Mouse (Mus musculus) c-Kit-positive CD71-negative TER-119-negative erythroid progenitor cells, embryonic 14.5 days (primary cell): Measurements from ENCODE around the gene Fam78a.

Experiments used
- DNase-seq: peaks from one replicate; pipeline ENCODE4 v3.0.0-alpha.2; 2013; ENCODE audit warnings: low read depth

Gene Fam78a

GRCm38 (mm10) chr2:32102944-32103343 lies 18.3 kb upstream of the Fam78a start:
- no peak for DNase-seq

GRCm38 (mm10) chr2:32096122-32096420 lies 11.4 kb upstream of the Fam78a start:
- DNase-seq: no peak

- DNase-seq: no peak
These were observed 10.9 kb upstream of the Fam78a start, which contains the start of gene Plpp7 for GRCm38 (mm10) chr2:32095351-32096121. Plpp7 (plus strand) TSS chr2:32095528.

GRCm38 (mm10) chr2:32094001-32094707 lies 9.5 kb upstream of the Fam78a start:
- DNase-seq: no peak

GRCm38 (mm10) chr2:32091956-32092355 lies 7.3 kb upstream of the Fam78a start:
- no peak for DNase-seq

- DNase-seq: no peak
These were observed 5.5 kb upstream of the Fam78a start for GRCm38 (mm10) chr2:32090145-32090544.

GRCm38 (mm10) chr2:32089606-32090005 lies 4.9 kb upstream of the Fam78a start:
- no peak for DNase-seq

- DNase-seq: no peak
These were observed 3.8 kb upstream of the Fam78a start for GRCm38 (mm10) chr2:32088372-32088981.

- DNase-seq: no peak
These were observed 2.9 kb upstream of the Fam78a start for GRCm38 (mm10) chr2:32087606-32088005.

- DNase-seq: no peak
These were observed 574 bp upstream of the Fam78a start for GRCm38 (mm10) chr2:32085231-32085630.

- DNase-seq: no peak
These were observed 179 bp upstream of the Fam78a start for GRCm38 (mm10) chr2:32084872-32085199.

- no peak for DNase-seq
These were observed 1.3 kb downstream of the Fam78a start for GRCm38 (mm10) chr2:32083159-32084011.

- no peak for DNase-seq
These were observed 2.4 kb downstream of the Fam78a start for GRCm38 (mm10) chr2:32082229-32082628.

- no peak for DNase-seq
These were observed 3.2 kb downstream of the Fam78a start for GRCm38 (mm10) chr2:32081296-32081929.

GRCm38 (mm10) chr2:32080681-32081080 lies 4.0 kb downstream of the Fam78a start:
- DNase-seq: no peak

- DNase-seq: no peak
These were observed 5.4 kb downstream of the Fam78a start for GRCm38 (mm10) chr2:32079191-32079725.

GRCm38 (mm10) chr2:32078522-32078921 lies 6.1 kb downstream of the Fam78a start:
- no peak for DNase-seq

- DNase-seq: no peak
These were observed 6.9 kb downstream of the Fam78a start for GRCm38 (mm10) chr2:32077744-32078143.

- DNase-seq: no peak
These were observed 9.3 kb downstream of the Fam78a start for GRCm38 (mm10) chr2:32075368-32075767.

GRCm38 (mm10) chr2:32074404-32074803 lies 10.3 kb downstream of the Fam78a start:
- DNase-seq: no peak

- no peak for DNase-seq
These were observed 13.9 kb downstream of the Fam78a start for GRCm38 (mm10) chr2:32070747-32071146.
